13 mouse cellular contexts compared by ENCODE assay signal in the genomic region with DNA sequence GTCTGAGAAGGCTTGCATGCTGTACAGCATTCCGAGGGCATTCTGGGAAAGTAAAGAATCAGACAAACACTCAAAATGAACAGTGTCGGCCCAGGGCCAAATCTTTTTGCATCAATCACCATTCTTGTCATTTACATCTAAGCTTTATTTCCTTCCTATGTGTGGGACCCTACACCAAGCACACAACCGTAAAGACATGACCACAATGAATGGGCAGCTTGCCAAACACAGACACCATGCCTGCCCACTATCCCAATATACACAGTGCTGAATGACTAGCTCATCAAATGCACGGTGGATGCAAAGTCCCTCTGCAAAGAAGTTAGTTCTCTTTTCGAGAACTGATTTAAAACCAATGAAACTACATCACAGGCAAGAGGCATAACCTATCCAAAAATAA.
DNase-seq lines count a peak whose midpoint lies in the region; ATAC-seq and TF ChIP-seq lines count a peak whose summit lies in the region.
"Had no signal": no experiment of that assay in that cellular context is flagged by ENCODE, and none has a peak within 500 bp of the region (broad histone marks: within the 10 kb centered on the region; RNA-seq: fewer than 3 reads in every experiment).

No protein-coding gene starts in this region.

- ATAC-seq in limb, embryonic 14.5 days (ENCODE audit: low FRiP score, low read depth) = no peak
- ATAC-seq: activated CD4-positive, CD25-positive, alpha-beta regulatory T cell, adult 4 months; intestine, postnatal 0 days had no signal

- H3K4me1 ChIP-seq in limb, embryonic 14.5 days (ENCODE audit: control insufficient read depth, insufficient read depth, low read length) = no peaks in the 10 kb centered on the region
- H3K4me1 ChIP-seq in limb, embryonic 10.5 days = no peaks in the 10 kb centered on the region
- H3K4me1 ChIP-seq: heart, embryonic 12.5 days; limb, embryonic 13.5 days had no signal

- no peak for TF ChIP-seq CTCF in brain, embryonic 14.5 days (IDR thresholded peaks at IDR 0.05; ENCODE audit: borderline replicate concordance, extremely low read depth, insufficient read depth, insufficient read length)

- no peak overlapping the region for H3K4me3 ChIP-seq in limb, embryonic 14.5 days (replicated peaks; ENCODE audit: low read length)
- no peak overlapping the region for H3K4me3 ChIP-seq in limb, embryonic 10.5 days
- H3K4me3 ChIP-seq: heart, embryonic 12.5 days; limb, embryonic 13.5 days had no signal

- H3K4me2 ChIP-seq in limb, embryonic 14.5 days (replicated peaks; ENCODE audit: low read depth, low read length, severe bottlenecking) = no peak overlapping the region
- H3K4me2 ChIP-seq: heart, embryonic 12.5 days; limb, embryonic 13.5 days had no signal

- no peak for TF ChIP-seq POLR2A in limb, embryonic 14.5 days (IDR thresholded peaks at IDR 0.05; ENCODE audit: borderline replicate concordance, extremely low read depth, insufficient read depth, insufficient read length)
- TF ChIP-seq POLR2A in brain, embryonic 14.5 days (IDR thresholded peaks at IDR 0.05; ENCODE audit: borderline replicate concordance, extremely low read depth, insufficient read depth, insufficient read length, poor library complexity, severe bottlenecking) = no peak

- no peaks in the 10 kb centered on the region for H3K9me3 ChIP-seq in limb, embryonic 14.5 days (ENCODE audit: control insufficient read depth, low read length)
- no peaks in the 10 kb centered on the region for H3K9me3 ChIP-seq in limb, embryonic 10.5 days (replicated peaks)
- H3K9me3 ChIP-seq: heart, embryonic 12.5 days; limb, embryonic 13.5 days had no signal

- peaks cover 4% of the 10 kb centered on the region; the same call in 1 of the 2 replicates for H3K36me3 ChIP-seq in limb, embryonic 14.5 days (ENCODE audit: control insufficient read depth, insufficient read depth, low read length)
- peaks cover under 1% of the 10 kb centered on the region; the same call in 1 of the 2 replicates for H3K36me3 ChIP-seq in limb, embryonic 10.5 days

- no peak overlapping the region for H3K27ac ChIP-seq in limb, embryonic 14.5 days (replicated peaks; ENCODE audit: low read depth, low read length)
- H3K27ac ChIP-seq in limb, embryonic 10.5 days = no peak overlapping the region
- H3K27ac ChIP-seq: limb, embryonic 13.5 days had no signal

- 67% methylated on average over 5 of the region's 5 CpGs for WGBS in limb, embryonic 14.5 days
- 93% methylated on average over 5 of the region's 5 CpGs for WGBS in limb, embryonic 10.5 days

- DNase-seq in cerebellum, postnatal 10 days = peak; percentile 43 to 44
- DNase-seq in cerebellum, adult 9-10 months = no peak
- DNase-seq in limb, embryonic 14.5 days (ENCODE audit: low spot score) = peak; percentile 9
- DNase-seq in limb, embryonic 10.5 days (ENCODE audit: low spot score) = no peak
- DNase-seq in brain, embryonic 14.5 days (ENCODE audit: low read depth) = peak; percentile 34
- peak; percentile 46 to 49 for DNase-seq in lung, postnatal 4 days
- DNase-seq in left cerebral cortex, adult 9 months (ENCODE audit: low spot score in 2 of 2) = no peak
- DNase-seq in heart, adult 9 months (ENCODE audit: low spot score in 2 of 2) = no peak
- DNase-seq: right cerebral cortex, adult 18-20 months had no signal

- H3K27me3 ChIP-seq in limb, embryonic 14.5 days (ENCODE audit: control insufficient read depth, insufficient read depth, low read length) = no peaks in the 10 kb centered on the region
- H3K27me3 ChIP-seq in limb, embryonic 10.5 days (ENCODE audit: low read depth, poor library complexity, severe bottlenecking) = no peaks in the 10 kb centered on the region
- H3K27me3 ChIP-seq: heart, embryonic 12.5 days; limb, embryonic 13.5 days had no signal

- H3K9ac ChIP-seq in limb, embryonic 14.5 days (ENCODE audit: low read depth, low read length, severe bottlenecking) = no peak overlapping the region
- H3K9ac ChIP-seq: heart, embryonic 12.5 days; limb, embryonic 13.5 days had no signal

Comparison
In these comparisons a context has a peak if more than half of its experiments do, and no peak if none do; other contexts are left out.
1. DNase-seq: peak in cerebellum, postnatal 10 days (2 of 2), limb, embryonic 14.5 days (single experiment), brain, embryonic 14.5 days (single experiment) and lung, postnatal 4 days (2 of 2); none in cerebellum, adult 9-10 months (single experiment), limb, embryonic 10.5 days (single experiment), left cerebral cortex, adult 9 months (0 of 2) and heart, adult 9 months (0 of 2).